Mouse (Mus musculus) embryonic facial prominence, embryonic 14.5 days (tissue): ENCODE measurements around the gene Tbc1d30. TPM values are rescaled to one million over a fixed set of nuclear protein-coding genes. Genes with fewer than 3 reads are reported as not detected.

Source experiments
- ATAC-seq: fragments of 200-750 bp; cut with Nextera tagmentation; 2 replicates; pipeline ENCODE4 v1.8.0; 2017; ENCODE audit warnings: low read depth, moderate number of reproducible peaks, moderate TSS enrichment
- DNase-seq: peaks from one replicate; pipeline ENCODE4 v3.0.0-alpha.2; 2015; ENCODE audit warnings: low spot score
- H3K27ac ChIP-seq: fragments of 300-500 bp; sonication (generic); replicated peaks from 2 replicates; pipeline ENCODE4 v1.5.1; 2014; ENCODE audit warnings: low read depth, mild to moderate bottlenecking, low read length, moderate library complexity
- H3K27me3 ChIP-seq: fragments of 300-500 bp; sonication (generic); replicated peaks from 2 replicates; pipeline ENCODE4 v1.6.1; 2014; ENCODE audit warnings: low read length; ENCODE audit not compliant: control insufficient read depth, insufficient read depth
- H3K36me3 ChIP-seq: fragments of 300-500 bp; sonication (generic); 2 replicates; pipeline ENCODE4 v1.6.1; 2014; ENCODE audit warnings: low read length, mixed read lengths; ENCODE audit not compliant: control insufficient read depth, insufficient read depth
- H3K4me1 ChIP-seq: fragments of 300-500 bp; sonication (generic); 2 replicates; pipeline ENCODE4 v1.6.1; 2014; ENCODE audit warnings: antibody characterized with exemption, low read length; ENCODE audit not compliant: control insufficient read depth, insufficient read depth
- H3K4me2 ChIP-seq: fragments of 300-500 bp; sonication (generic); 2 replicates; pipeline ENCODE4 v1.6.1; 2014; ENCODE audit warnings: low read depth, mild to moderate bottlenecking, low read length, moderate library complexity, mixed read lengths
- H3K4me3 ChIP-seq: fragments of 300-500 bp; sonication (generic); 2 replicates; pipeline ENCODE4 v1.5.1; 2014; ENCODE audit warnings: low read depth, mild to moderate bottlenecking, low read length
- H3K9ac ChIP-seq: fragments of 300-500 bp; sonication (generic); 2 replicates; pipeline ENCODE4 v1.6.1; 2014; ENCODE audit warnings: low read depth, mild to moderate bottlenecking, low read length, moderate library complexity, mixed read lengths
- H3K9me3 ChIP-seq: fragments of 300-500 bp; sonication (generic); 2 replicates; pipeline ENCODE4 v1.6.1; 2016; ENCODE audit warnings: low read length; ENCODE audit not compliant: control insufficient read depth
- WGBS: fragments of 180-500 bp; shearing (Covaris S2); extraction: QIAGEN DNeasy Blood & Tissue Kit; methylation state at CpG from one replicate; pipeline ENCODE4 v1.1.7; 2014; 5-methylcytosine and 5-hydroxymethylcytosine counted together
- polyA plus RNA-seq: library from polyadenylated mRNA; unstranded; fragments of >200 nt; fragmentation: Nextera tagmentation; extraction: Ambion mirVana; gene quantifications from 2 replicates; pipeline ENCODE4 v1.2.1, GENCODE M21; 2014

Tbc1d30 gene
- polyA plus RNA-seq, 1 experiment from 2014 or later = 2.2 TPM

DNA sequence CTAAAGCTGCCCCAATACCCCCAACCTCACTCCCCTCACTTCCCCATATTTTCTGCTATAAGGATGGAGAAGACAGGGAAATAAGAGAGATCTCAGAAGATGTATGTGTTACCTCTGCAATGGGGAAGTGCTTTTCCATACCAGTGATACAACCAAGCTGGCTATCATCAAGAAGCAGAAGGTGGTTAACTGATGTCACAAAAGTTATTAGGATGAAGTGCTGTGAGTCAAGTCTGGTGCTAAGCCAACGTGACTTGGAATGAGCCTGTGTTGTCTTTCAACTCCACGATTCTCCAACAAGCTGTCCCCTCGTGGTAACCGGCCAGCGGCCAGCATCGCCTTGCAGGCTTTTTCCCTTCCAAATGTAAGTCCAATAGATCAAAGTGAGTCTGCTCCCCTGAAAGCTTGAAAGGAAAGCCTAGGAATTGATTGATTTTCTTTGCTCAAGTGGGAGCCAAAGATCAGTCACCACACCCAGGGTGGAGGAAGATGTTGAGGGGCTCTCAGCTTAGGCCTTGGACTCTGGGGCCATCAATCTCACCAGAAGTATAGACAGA lies 90.0 kb downstream of the Tbc1d30 start:
- no peak for DNase-seq
- Histone ChIP-seq H3K9me3 (no peaks in the 10 kb centered on the region), H3K27me3 (no peaks in the 10 kb centered on the region), H3K4me3 (no peak overlapping the region), H3K27ac (no peak overlapping the region), H3K4me1 (no peaks in the 10 kb centered on the region), H3K9ac (no peak overlapping the region), H3K36me3 (no peaks in the 10 kb centered on the region), H3K4me2 (no peak overlapping the region)
- WGBS = 88% methylated on average over 6 of the region's 6 CpGs
- no peak for ATAC-seq

DNA sequence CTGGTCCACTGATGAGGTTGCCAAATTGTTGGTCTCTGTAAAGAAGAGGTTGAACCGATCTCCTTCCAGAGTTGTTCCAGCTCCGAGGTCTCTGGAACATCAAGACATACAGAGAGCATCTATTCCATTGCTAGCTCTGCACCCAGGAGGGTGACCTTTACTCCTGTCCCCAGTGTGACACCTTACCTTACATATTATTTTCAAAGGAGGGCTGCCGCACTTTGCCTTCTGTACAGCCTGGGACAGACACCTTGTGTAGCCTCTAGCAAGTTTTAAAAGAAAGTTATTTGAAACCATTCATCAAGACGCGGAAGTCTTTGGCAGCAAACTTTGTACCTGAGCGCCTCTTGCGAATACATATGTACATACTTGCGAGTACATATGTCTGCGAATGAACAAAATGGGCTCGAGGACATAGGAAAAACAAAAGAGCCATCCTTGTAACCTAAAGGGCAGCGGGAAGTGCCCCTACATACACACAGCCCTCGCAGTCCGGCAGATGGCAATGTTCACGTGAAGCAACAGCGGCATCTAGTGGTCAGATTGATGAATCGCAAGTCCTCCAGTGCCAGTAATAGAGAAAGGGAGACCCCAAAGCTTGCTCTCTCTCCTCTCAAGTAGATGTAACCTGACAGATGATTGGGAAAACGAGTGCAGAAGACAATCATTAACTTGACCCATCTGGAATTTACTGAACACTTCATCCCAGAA lies 94.8 kb downstream of the Tbc1d30 start:
- peak; percentile 60 for ATAC-seq
- Histone ChIP-seq H3K9me3 (no peaks in the 10 kb centered on the region), H3K9ac (no peak overlapping the region), H3K4me3 (no peak overlapping the region), H3K36me3 (no peaks in the 10 kb centered on the region), H3K4me1 (no peaks in the 10 kb centered on the region), H3K27me3 (no peaks in the 10 kb centered on the region), H3K4me2 (peak overlapping the region; percentile 40), H3K27ac (no peak overlapping the region)
- peak; percentile 72 for DNase-seq
- WGBS = 23% methylated on average over 17 of the region's 17 CpGs

DNA sequence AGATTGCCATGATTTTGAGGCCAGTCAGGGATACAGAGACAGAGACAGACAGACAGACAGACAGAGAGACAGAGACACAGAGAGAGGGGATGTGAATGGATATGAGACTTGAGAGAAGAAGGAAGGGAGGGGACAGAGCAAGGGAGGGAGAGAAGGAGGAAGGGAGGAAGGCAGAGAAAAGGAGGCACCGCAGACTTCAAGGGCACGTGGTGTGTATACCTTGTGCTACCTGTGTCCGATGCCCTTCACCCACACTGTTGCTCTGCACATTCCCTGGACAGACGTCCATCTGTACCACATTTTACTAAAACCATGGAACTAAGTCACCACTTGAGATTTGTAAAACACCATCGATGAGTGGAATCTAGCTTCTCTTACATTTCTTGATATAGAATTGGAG lies 95.6 kb downstream of the Tbc1d30 start:
- no peak for ATAC-seq
- Histone ChIP-seq H3K4me1 (no peaks in the 10 kb centered on the region), H3K9ac (no peak overlapping the region), H3K9me3 (no peaks in the 10 kb centered on the region), H3K27ac (no peak overlapping the region), H3K36me3 (no peaks in the 10 kb centered on the region), H3K27me3 (no peaks in the 10 kb centered on the region), H3K4me3 (no peak overlapping the region), H3K4me2 (no peak overlapping the region)
- WGBS = 91% methylated on average over 5 of the region's 5 CpGs
- DNase-seq = no peak

DNA sequence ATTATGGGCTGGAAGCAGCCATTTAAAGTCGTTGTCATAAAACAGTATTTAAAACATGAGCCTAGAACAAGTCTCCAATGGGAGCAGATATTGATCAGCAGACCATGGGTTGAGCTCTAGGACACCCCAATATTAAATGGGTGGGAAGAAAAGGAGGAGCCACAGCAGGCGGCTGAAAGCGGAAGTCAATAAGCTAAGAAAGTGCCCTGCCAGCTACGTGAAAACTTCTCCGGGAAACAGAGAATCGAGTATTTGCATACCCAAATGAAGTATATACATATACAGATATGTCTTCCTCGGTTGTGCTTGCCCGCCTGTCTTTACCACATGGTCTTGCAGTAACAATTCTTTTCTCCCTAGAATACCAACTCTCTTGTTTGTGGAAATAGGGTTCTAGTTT lies 96.7 kb downstream of the Tbc1d30 start:
- Histone ChIP-seq H3K9me3 (no peaks in the 10 kb centered on the region), H3K4me3 (no peak overlapping the region), H3K4me2 (no peak overlapping the region), H3K27me3 (no peaks in the 10 kb centered on the region), H3K36me3 (no peaks in the 10 kb centered on the region), H3K9ac (no peak overlapping the region), H3K27ac (no peak overlapping the region), H3K4me1 (no peaks in the 10 kb centered on the region)
- 85% methylated on average over 8 of the region's 8 CpGs for WGBS
- ATAC-seq = no peak
- no peak for DNase-seq

DNA sequence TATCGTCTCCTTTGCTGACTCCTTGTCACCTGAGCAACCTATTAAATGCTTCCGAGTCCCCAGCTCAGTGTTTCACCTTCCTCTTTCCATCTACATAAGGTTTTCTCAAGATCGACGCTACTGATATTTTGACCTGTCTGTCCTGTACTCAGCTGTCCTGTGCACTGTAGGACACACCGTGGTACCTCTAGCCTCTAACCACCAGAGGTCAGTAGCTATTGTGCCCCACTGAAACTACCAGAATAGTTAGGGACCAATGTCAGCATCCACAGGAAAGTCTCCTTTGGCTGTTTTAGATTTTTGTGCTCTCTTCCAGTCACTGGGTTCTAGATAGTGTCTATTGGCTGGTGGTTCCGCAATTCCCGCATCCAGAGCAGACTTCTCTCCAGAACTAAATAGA lies 98.3 kb downstream of the Tbc1d30 start:
- H3K27me3 ChIP-seq = no peaks in the 10 kb centered on the region
- no peaks in the 10 kb centered on the region for H3K9me3 ChIP-seq
- no peak for ATAC-seq
- no peaks in the 10 kb centered on the region for H3K4me1 ChIP-seq
- DNase-seq = no peak
- H3K9ac ChIP-seq = no peak overlapping the region
- H3K4me3 ChIP-seq = no peak overlapping the region
- no peak overlapping the region for H3K4me2 ChIP-seq
- no peaks in the 10 kb centered on the region for H3K36me3 ChIP-seq
- no peak overlapping the region for H3K27ac ChIP-seq
- WGBS = 69% methylated on average over 7 of the region's 7 CpGs

DNA sequence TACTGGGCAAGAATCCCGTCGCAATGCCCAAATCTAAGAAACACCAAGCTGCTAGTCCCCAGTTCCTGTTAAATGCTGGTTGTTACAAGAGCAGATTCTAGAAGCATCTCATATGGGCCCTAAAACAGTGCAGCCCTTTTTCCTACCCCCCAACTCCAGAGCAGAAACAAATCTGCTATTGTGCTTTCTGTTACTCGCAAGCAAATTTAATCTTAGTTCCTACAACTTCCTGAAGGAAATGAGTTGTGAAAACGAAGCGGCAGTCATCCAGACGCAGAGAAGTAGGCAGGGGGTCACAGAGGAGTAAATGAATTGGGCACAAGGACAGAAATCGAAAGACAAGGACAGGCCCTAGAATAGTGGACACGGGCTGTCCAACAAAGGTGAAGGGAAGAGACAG lies 99.9 kb downstream of the Tbc1d30 start:
- no peaks in the 10 kb centered on the region for H3K4me1 ChIP-seq
- DNase-seq = no peak
- peaks cover 5% of the 10 kb centered on the region; the same call in 1 of the 2 replicates for H3K9me3 ChIP-seq
- H3K4me2 ChIP-seq = no peak overlapping the region
- no peak overlapping the region for H3K4me3 ChIP-seq
- ATAC-seq = no peak
- no peak overlapping the region for H3K27ac ChIP-seq
- no peaks in the 10 kb centered on the region for H3K27me3 ChIP-seq
- no peak overlapping the region for H3K9ac ChIP-seq
- WGBS = 40% methylated on average over 8 of the region's 8 CpGs
- H3K36me3 ChIP-seq = no peaks in the 10 kb centered on the region

DNA sequence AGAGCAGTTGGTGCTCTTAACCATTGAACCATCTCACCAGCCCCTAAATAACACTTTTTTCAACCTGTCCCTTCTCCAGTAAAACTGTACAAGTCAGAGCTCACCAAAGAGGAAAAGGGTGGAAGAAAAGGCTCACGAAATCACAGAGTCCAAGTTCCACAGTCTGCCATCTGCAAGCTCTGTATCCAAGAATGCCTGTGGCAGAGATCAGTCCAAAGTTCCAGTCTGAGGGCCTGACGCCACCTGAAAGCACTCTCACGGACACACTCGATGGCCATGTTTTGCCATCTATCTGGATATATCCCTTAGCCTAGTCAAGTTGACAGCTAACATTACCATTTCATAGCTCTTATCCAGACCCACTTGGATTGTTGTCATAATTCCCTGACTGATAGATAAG lies 101.3 kb downstream of the Tbc1d30 start:
- Histone ChIP-seq H3K4me3 (no peak overlapping the region), H3K9ac (no peak overlapping the region), H3K27me3 (no peaks in the 10 kb centered on the region), H3K4me2 (no peak overlapping the region), H3K36me3 (no peaks in the 10 kb centered on the region), H3K27ac (no peak overlapping the region), H3K4me1 (no peaks in the 10 kb centered on the region), H3K9me3 (peaks cover 5% of the 10 kb centered on the region; the same call in 1 of the 2 replicates)
- ATAC-seq (no peak), DNase-seq (no peak)
- 97% methylated on average over 4 of the region's 4 CpGs for WGBS

DNA sequence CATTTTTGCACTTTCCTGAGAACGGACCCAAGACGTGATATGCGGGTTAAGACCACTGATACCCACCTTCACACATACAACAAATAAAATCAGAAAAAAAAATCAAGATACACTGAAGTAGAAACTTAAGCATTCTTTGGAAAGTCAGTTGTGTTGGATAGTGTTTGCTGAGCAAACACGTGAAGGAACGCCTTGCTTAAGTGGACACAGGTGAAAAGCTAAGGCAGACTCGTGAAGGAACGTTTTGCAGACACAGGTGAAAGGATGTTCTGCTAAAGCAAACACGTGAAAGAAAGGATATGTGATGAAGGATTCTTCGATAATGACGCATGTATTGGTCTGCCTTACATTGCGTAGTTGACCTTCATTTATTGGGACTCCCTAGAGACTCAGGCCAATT lies 103.5 kb downstream of the Tbc1d30 start:
- Histone ChIP-seq H3K4me2 (no peak overlapping the region), H3K4me3 (no peak overlapping the region), H3K27me3 (no peaks in the 10 kb centered on the region), H3K9ac (no peak overlapping the region), H3K27ac (no peak overlapping the region), H3K36me3 (no peaks in the 10 kb centered on the region), H3K9me3 (peaks cover 5% of the 10 kb centered on the region; the same call in 1 of the 2 replicates), H3K4me1 (no peaks in the 10 kb centered on the region)
- DNase-seq (no peak), ATAC-seq (no peak)
- 93% methylated on average over 11 of the region's 11 CpGs for WGBS

DNA sequence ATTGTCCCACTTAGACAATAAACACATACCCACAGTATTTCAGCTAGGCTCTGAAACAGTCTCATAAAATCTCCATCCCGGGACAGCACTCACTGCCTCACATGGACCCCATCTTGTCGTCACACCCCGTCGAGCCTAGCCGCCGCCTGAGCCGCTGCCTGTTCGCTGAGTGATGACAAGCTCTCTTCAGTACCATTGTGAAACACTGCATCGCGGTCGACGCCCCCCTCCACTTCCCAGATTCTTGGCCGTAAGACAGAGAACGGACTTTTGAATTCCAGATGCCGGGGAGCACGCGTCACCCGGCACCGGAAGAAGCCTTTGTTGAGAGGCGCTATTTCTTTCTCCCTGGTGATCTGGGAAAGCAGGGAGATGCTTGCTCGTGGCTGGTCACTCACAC lies 104.1 kb downstream of the Tbc1d30 start:
- no peak overlapping the region for H3K27ac ChIP-seq

More for the DNA sequence above, 104.1 kb downstream of the Tbc1d30 start:
- 78% methylated on average over 21 of the region's 21 CpGs for whole genome bisulfite sequencing
- Histone ChIP-seq H3K4me2 (no peak overlapping the region), H3K36me3 (no peaks in the 10 kb centered on the region), H3K27me3 (no peaks in the 10 kb centered on the region), H3K9me3 (peaks cover 5% of the 10 kb centered on the region; the same call in 1 of the 2 replicates), H3K9ac (no peak overlapping the region), H3K4me1 (no peaks in the 10 kb centered on the region), H3K4me3 (no peak overlapping the region)
- ATAC-seq = no peak
- peak; percentile 44 for DNase-seq
